Mouse (Mus musculus) common myeloid progenitor, adult 5-6 weeks (primary cell): ENCODE measurements around the gene Homer2. TPM values are rescaled to one million over a fixed set of nuclear protein-coding genes. Genes with fewer than 3 reads are reported as not detected.

ENCODE experiments used
- ATAC-seq: replicated peaks from 2 replicates; pipeline ENCODE4 v1.8.0; 2016; ENCODE audit warnings: low read depth, mild to moderate bottlenecking, moderate TSS enrichment, inconsistent platforms; ENCODE audit not compliant: poor library complexity, severe bottlenecking
- total RNA-seq: library from RNA; stranded (forward); fragments of 200-1000, 187-1606 nt; gene quantifications from 2 replicates; pipeline ENCODE4 v1.2.3, GENCODE M21; 2017

Homer2 gene
- total RNA-seq, 1 experiment from 2014 or later = 0.78 TPM

GRCm38 (mm10) chr7:81567396-81567795 lies 139.9 kb downstream of the Homer2 start:
- no peak for ATAC-seq

- ATAC-seq = no peak
These were observed 140.4 kb downstream of the Homer2 start, which contains the start of gene Fsd2 for GRCm38 (mm10) chr7:81566892-81567291. Fsd2 (minus strand) TSS chr7:81566944.

DNA sequence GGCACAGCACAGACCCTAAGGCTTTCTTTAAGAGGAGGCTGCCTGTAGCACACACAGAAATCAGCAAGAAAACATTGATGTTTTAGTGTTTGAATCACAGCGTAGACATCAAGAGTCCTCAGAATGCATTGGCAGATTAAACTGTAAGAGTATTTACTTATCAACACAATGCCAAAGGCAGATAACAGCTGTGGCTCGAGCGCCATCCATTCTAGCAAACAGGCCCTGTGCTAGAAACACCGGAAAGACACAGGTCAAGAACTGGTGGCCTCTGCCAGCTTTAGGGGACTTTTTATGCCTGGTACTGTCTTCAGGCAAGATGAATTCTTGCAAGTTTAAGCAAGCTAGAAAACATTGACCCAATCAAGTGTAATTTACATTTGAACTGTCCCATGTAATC lies 141.0 kb downstream of the Homer2 start:
- ATAC-seq = no peak

DNA sequence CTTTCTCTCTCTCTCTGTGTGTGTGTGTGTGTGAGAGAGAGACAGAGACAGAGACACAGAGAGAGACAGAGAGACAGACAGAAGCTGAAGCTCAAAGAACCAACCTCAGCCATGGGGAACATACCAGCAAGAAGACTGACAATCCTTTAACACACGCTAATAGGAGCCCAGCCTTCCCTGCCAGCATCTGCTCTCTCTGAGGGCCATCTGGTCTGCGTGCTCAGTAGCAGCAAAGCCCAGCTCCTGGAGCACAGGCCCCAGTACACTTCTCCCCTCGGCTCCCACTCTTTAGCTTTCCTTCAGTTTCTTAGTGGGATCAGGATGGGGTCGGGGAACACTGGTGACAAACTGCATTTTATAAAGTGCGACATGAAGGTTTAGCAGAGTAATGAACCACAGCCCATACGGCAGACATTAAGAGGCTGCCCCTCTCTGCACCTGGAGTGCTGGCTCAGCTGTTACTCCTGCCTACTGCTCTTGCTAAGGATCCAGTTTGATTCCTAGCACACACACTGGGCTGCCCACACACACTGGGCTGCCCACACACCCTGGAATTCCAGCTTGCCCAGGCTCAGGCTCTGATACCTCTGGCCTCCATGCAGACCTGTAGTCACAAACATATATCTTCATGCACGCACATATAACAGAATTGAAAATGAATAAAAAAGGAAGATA lies 141.8 kb downstream of the Homer2 start:
- ATAC-seq = no peak

GRCm38 (mm10) chr7:81564766-81565165 lies 142.6 kb downstream of the Homer2 start:
- no peak for ATAC-seq

DNA sequence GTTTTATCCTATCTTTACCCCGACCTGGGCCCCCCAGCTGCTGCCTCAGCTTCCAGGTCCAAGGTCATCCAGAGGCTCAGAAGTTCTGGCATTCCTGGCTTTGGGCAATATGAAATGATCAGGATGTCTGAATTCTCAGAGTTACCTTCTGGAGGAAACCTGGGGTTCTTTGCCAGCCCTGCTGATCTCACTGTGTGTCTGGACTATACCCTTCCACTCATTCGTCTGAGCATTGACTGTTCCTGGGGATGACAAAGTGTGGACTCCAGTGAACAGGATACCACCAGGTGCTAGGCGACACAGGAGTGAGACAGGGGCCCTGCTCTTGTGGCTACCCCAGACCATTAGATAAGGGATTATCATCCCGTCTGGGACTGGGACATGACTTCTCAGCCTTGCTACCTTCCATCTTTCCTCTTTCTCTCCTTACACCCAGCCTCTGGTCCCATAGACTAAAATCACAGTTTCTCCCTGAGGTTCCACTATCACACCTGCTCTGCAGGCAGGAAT lies 143.8 kb downstream of the Homer2 start:
- ATAC-seq = no peak

DNA sequence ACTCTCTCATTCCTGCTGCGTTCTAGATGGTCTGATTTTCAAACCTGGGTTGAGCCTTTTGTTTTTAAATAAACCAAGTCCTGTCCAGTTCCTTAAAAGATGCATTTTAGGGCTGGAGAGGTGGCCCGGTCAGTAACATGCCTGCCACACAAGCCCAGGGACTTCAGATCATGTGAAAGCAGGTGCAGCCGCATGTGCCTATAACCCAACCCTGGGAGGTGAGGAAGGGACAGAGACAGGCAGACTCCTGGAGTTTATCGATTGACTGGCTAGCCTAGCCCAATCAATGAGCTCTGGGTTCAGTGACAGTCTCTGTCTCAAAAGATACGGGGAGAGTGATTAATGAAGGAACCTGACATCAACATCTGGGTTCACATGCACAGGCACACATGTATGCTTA lies 146.1 kb downstream of the Homer2 start:
- no peak for ATAC-seq

GRCm38 (mm10) chr7:81560101-81561049 lies 147.0 kb downstream of the Homer2 start:
- no peak for ATAC-seq

DNA sequence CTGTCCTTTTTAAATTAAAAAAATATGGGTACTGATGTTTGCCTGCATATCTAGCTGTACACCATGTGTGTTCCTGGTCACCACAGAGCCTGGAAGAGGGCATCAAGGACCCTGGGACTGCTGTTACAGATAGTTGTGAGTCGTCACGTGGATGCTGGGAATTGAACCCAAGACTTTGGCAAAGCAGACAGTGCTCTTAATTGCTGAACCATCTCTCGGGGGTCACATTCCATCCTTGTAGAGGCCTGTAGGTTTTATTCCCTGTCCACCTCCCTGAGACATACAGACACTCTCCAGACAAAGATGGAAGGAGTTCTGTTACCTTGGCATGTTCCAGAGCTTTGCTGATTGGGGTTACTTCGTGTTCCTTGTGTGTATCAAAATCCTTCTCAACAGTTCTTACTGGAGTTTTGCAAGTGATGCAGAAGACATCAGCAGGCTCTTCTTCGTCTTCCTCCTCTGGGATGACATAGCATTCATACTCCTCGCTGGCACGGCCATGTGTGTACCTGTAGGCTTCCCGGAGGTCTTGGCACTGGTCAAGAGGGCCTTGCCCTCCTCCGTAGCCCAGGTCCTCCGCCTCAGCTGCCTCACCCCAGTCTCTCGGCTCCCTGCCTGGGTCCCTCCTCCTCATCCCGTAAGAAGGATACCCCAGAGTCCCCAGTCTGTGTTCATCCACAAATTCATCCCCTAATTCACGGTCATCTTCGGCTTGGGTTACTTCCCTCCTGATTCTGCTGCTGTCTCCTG lies 147.9 kb downstream of the Homer2 start:
- no peak for ATAC-seq

GRCm38 (mm10) chr7:81557985-81558360 lies 149.4 kb downstream of the Homer2 start:
- no peak for ATAC-seq

DNA sequence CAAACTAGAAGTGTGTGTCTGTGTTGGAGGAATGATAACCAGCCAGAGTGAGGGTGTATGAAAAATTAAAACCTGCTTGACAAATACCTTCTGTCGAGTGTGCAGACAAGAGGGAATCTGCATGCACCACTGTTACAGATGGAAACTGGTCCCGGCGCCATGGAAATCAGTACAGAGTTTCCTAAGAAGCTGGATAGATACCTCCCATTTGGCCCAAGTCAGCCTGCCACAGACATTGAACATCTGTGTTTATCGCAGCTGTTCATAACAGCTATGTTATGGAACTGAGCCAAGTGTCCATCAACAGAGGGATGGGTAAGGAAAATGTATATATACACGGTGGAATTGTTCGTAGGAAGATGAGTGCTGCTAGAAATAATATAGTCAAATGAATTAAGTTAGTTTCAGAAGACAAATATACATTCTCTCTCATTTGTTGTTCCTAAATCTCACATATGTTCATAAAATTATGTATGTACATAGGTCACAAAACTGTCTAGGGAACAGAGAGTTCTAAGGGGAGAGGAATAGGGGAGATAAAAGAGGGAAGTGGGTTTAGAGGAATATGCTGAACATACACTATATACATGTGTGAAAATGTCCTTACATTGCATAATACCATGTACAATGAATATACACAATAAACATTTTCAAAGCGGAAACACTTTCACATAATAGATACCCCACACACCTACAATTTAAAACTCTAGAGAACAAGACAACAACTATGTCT lies 149.9 kb downstream of the Homer2 start:
- no peak for ATAC-seq

DNA sequence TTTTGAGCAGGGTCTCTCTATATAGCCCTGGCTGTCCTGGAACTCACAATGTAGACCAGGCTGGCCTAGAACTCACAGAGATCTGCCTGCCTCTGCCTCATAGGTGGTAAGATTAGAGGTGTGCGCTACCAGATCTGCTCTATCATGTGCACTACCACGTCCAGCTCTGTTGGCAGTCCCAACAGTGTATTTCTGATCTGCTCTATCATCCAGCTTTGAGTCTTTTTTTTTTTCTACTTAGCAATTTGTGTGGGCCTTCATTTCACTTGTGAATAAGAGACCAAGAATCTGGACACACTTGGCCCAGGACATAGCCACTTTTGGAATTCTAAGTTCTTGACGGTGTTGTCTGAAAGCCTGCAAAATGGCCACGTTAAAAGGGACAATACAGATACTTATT lies 150.5 kb downstream of the Homer2 start:
- ATAC-seq = no peak

GRCm38 (mm10) chr7:81554369-81554768 lies 153.0 kb downstream of the Homer2 start:
- peak; percentile 56; the same call in 1 of the 2 replicates for ATAC-seq

- ATAC-seq = no peak
These were observed 153.7 kb downstream of the Homer2 start for GRCm38 (mm10) chr7:81553589-81553988.

Other genes starting within 250 kb of the Homer2 start
- gene Ap3b2, start 213.6 kb downstream of the Homer2 start, total RNA-seq = 1.6 TPM in 1 of 2 replicates, not detected in the other
- gene BC048679, start 209.2 kb downstream of the Homer2 start, total RNA-seq = not detected in 2 replicates
- gene Fsd2, start 140.6 kb downstream of the Homer2 start, total RNA-seq = 0.24 TPM in 1 of 2 replicates, not detected in the other
- 16.9 and 23.2 TPM in 2 replicates for gene Whamm, start 136.3 kb downstream of the Homer2 start, total RNA-seq
- gene Ramac, start 55.4 kb upstream of the Homer2 start, total RNA-seq = 81.4 and 86.9 TPM in 2 replicates
- gene 3110040N11Rik, start 82.0 kb upstream of the Homer2 start, total RNA-seq = 79.2 and 93.8 TPM in 2 replicates
- 99.7 and 120 TPM in 2 replicates for gene Btbd1, start 121.9 kb upstream of the Homer2 start, total RNA-seq
- gene Gm10160, start 148.3 kb upstream of the Homer2 start, total RNA-seq = not detected in 2 replicates
- 122 and 127 TPM in 2 replicates for gene Tm6sf1, start 151.5 kb upstream of the Homer2 start, total RNA-seq
- 5.0 and 6.2 TPM in 2 replicates for gene Hdgfl3, start 226.9 kb upstream of the Homer2 start, total RNA-seq